Mouse (Mus musculus) myocyte (in vitro differentiated cells): ENCODE data around the gene Usf3.

Experiments
- CEBPB ChIP-seq: IDR thresholded peaks from 2 replicates; pipeline ENCODE4 v1.6.1; 2011; ENCODE audit warnings: mild to moderate bottlenecking, moderate library complexity; ENCODE audit not compliant: poor library complexity, insufficient read depth, severe bottlenecking
- E2F4 ChIP-seq: IDR thresholded peaks from one replicate; pipeline ENCODE4 v1.6.1; 2011; ENCODE audit warnings: mild to moderate bottlenecking, control low read depth, moderate library complexity; ENCODE audit not compliant: insufficient read depth
- MAX ChIP-seq: IDR thresholded peaks from one replicate; pipeline ENCODE4 v1.6.1; 2011; ENCODE audit warnings: low read depth, mild to moderate bottlenecking, control low read depth
- MYOD1 ChIP-seq, 3 experiments: IDR thresholded peaks; one replicate each; pipeline ENCODE4 v1.6.1; 2011; ENCODE audit warnings: control low read depth in 2 of 3, low read depth in 2 of 3, mild to moderate bottlenecking in 2 of 3, moderate library complexity in 1 of 3; ENCODE audit not compliant: insufficient read length in 2 of 3, control insufficient read depth in 1 of 3
- MYOG ChIP-seq, 3 experiments: IDR thresholded peaks; one replicate each; pipeline ENCODE4 v1.6.1; 2011; ENCODE audit warnings: control low read depth in 2 of 3, low read depth in 2 of 3, mild to moderate bottlenecking in 2 of 3; ENCODE audit not compliant: insufficient read length in 2 of 3, control insufficient read depth in 1 of 3, insufficient read depth in 1 of 3
- POLR2A ChIP-seq: IDR thresholded peaks from one replicate; pipeline ENCODE4 v1.6.1; 2011; ENCODE audit warnings: low read depth, mild to moderate bottlenecking, control low read depth, moderate library complexity; ENCODE audit not compliant: insufficient read length
- POLR2AphosphoS2 ChIP-seq: IDR thresholded peaks from one replicate; pipeline ENCODE4 v1.6.1; 2011; ENCODE audit warnings: low read depth, control low read depth; ENCODE audit not compliant: insufficient read length
- SRF ChIP-seq: IDR thresholded peaks from one replicate; pipeline ENCODE4 v1.6.1; 2011; ENCODE audit warnings: low read depth; ENCODE audit not compliant: control insufficient read depth, insufficient read length
- TCF12 ChIP-seq: IDR thresholded peaks from one replicate; pipeline ENCODE4 v1.6.1; 2011; ENCODE audit warnings: mild to moderate bottlenecking, control low read depth; ENCODE audit not compliant: poor library complexity, insufficient read depth, severe bottlenecking
- TCF3 ChIP-seq: IDR thresholded peaks from one replicate; pipeline ENCODE4 v1.6.1; 2011; ENCODE audit warnings: low read depth, control low read depth; ENCODE audit not compliant: insufficient read length
- USF1 ChIP-seq: IDR thresholded peaks from one replicate; pipeline ENCODE4 v1.6.1; 2011; ENCODE audit warnings: low read depth, mild to moderate bottlenecking, control low read depth, moderate library complexity

- TF ChIP-seq TCF3 (no peak), TCF12 (no peak), USF1 (no peak), E2F4 (no peak), POLR2A (no peak), MAX (no peak), MYOD1 (IDR thresholded peaks at IDR 0.05; ENCODE audit: control insufficient read depth in 1 of 3, insufficient read length in 2 of 3, low read depth in 2 of 3) (no peak), CEBPB (no peak), POLR2AphosphoS2 (no peak), SRF (no peak), MYOG (IDR thresholded peaks at IDR 0.05; ENCODE audit: control insufficient read depth in 1 of 3, insufficient read depth in 1 of 3, insufficient read length in 2 of 3, low read depth in 2 of 3) (no peak)
These were observed 84.4 kb downstream of the Usf3 start for GRCm38 (mm10) chr16:44257476-44257875.
